Mouse (Mus musculus) layer of hippocampus, adult 18-20 months (tissue): ENCODE results near the gene Bst2. TPM values are rescaled to one million over a fixed set of nuclear protein-coding genes. Genes with fewer than 3 reads are reported as not detected.

ENCODE experiments used
- DNase-seq, 2 experiments: peaks; one replicate each; pipeline ENCODE4 v3.0.0; 2022; ENCODE audit warnings: low spot score in 2 of 2
- total RNA-seq, 2 experiments: library from RNA; stranded (reverse); gene quantifications; 2 replicates each; pipeline ENCODE4 v1.2.3; 2021

The Bst2 gene
- total RNA-seq, 2 experiments from 2014 or later: 3.8 to 5.4 TPM

- DNase-seq: peak; percentile 80 to 89
Observed at GRCm38 (mm10) chr8:71521634-71522033, 15.6 kb downstream of the Bst2 start.

- DNase-seq: peak in 1 of 2 experiments; percentile 65
Observed at GRCm38 (mm10) chr8:71519037-71519825, 18.0 kb downstream of the Bst2 start.

- DNase-seq: no peak
Observed at GRCm38 (mm10) chr8:71516786-71517185, 20.5 kb downstream of the Bst2 start.

GRCm38 (mm10) chr8:71515043-71515442 is 22.2 kb downstream of the Bst2 start:
- no peak for DNase-seq

GRCm38 (mm10) chr8:71513018-71513754 is 24.1 kb downstream of the Bst2 start:
- DNase-seq: no peak

GRCm38 (mm10) chr8:71511644-71512043 is 25.6 kb downstream of the Bst2 start, which contains the start of gene Plvap:
Gene Plvap (minus strand): TSS chr8:71511752.
- DNase-seq: no peak

GRCm38 (mm10) chr8:71509316-71509715 is 27.9 kb downstream of the Bst2 start:
- DNase-seq: no peak

- DNase-seq: peak; percentile 71 to 90
Observed at GRCm38 (mm10) chr8:71507589-71508104, 29.6 kb downstream of the Bst2 start.

GRCm38 (mm10) chr8:71505979-71506378 is 31.3 kb downstream of the Bst2 start:
- no peak for DNase-seq

GRCm38 (mm10) chr8:71505326-71505725 is 31.9 kb downstream of the Bst2 start:
- no peak for DNase-seq

GRCm38 (mm10) chr8:71504349-71504748 is 32.9 kb downstream of the Bst2 start:
- DNase-seq: no peak

- no peak for DNase-seq
Observed at GRCm38 (mm10) chr8:71498816-71499690, 38.2 kb downstream of the Bst2 start.

- no peak for DNase-seq
Observed at GRCm38 (mm10) chr8:71497881-71498501, 39.3 kb downstream of the Bst2 start.

- no peak for DNase-seq
Observed at GRCm38 (mm10) chr8:71497077-71497645, 40.1 kb downstream of the Bst2 start.

- DNase-seq: no peak
Observed at GRCm38 (mm10) chr8:71496481-71496880, 40.8 kb downstream of the Bst2 start.

GRCm38 (mm10) chr8:71495811-71496210 is 41.4 kb downstream of the Bst2 start:
- DNase-seq: no peak

GRCm38 (mm10) chr8:71495039-71495438 is 42.2 kb downstream of the Bst2 start:
- peak in 1 of 2 experiments; percentile 83 for DNase-seq

- DNase-seq: peak; percentile 85 to 92
Observed at GRCm38 (mm10) chr8:71488454-71488853, 48.8 kb downstream of the Bst2 start.

GRCm38 (mm10) chr8:71487691-71488445 is 49.4 kb downstream of the Bst2 start, which contains the start of gene Gtpbp3:
Gene Gtpbp3 (plus strand): TSS chr8:71488103.
- peak; percentile 67 to 86 for DNase-seq
